ENCODE assay signal across 10 mouse cellular contexts in the genomic region with DNA sequence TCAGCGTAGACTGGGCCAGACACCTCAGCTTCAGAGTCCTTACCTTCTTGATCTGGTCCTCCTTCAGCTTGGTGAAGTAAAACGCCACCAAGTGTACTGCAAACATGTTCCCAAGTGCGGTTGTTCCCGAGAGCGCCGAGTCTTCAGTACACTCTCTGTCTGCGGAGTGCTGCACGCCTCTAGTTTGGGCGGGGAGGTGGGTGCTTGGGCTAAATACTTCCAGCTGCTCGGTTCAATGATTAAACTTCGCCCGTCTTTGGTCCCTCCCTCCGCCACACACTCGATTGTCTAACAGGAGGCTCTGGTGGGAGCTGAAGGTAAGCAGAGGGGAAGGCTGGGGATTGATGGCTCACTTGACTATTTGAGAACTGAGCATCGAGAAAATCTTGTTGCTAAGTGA. TPM values are rescaled to one million over a fixed set of nuclear protein-coding genes. Genes with fewer than 3 reads are reported as not detected.
A peak's percentile ranks its signal among the peaks of the same experiment; 100 is the strongest.
DNase-seq lines count a peak whose midpoint lies in the region; ATAC-seq and TF ChIP-seq lines count a peak whose summit lies in the region.
"Had no signal": no experiment of that assay in that cellular context is flagged by ENCODE, and none has a peak within 500 bp of the region (broad histone marks: within the 10 kb centered on the region; RNA-seq: fewer than 3 reads in every experiment).

Hkdc1 (minus strand) TSS at position 237 of the 400 bp plus-strand sequence.

- no peak for TF ChIP-seq CTCF in small intestine, adult 2 months (IDR thresholded peaks at IDR 0.05; ENCODE audit: extremely low read depth, insufficient read length, insufficient replicate concordance, low read depth, low read length)

- peak; percentile 99 for TF ChIP-seq POLR2A in small intestine, adult 2 months (IDR thresholded peaks at IDR 0.05; ENCODE audit: low read depth, low read length)

- H3K9ac ChIP-seq in intestine, embryonic 16.5 days (ENCODE audit: low read depth, low read length) = peak within 1 kb of the TSS; percentile 59
- no peak within 1 kb of the TSS for H3K9ac ChIP-seq in limb, embryonic 15.5 days
- no peak within 1 kb of the TSS for H3K9ac ChIP-seq in forebrain, embryonic 12.5 days

- peak within 1 kb of the TSS; percentile 72 for H3K27ac ChIP-seq in intestine, embryonic 16.5 days (ENCODE audit: low read length)
- peak within 1 kb of the TSS; percentile 43; the same call in 1 of the 2 replicates for H3K27ac ChIP-seq in limb, embryonic 15.5 days
- peak within 1 kb of the TSS; percentile 93 for H3K27ac ChIP-seq in small intestine, adult 2 months (ENCODE audit: insufficient read depth, low read depth, low read length)
- no peak within 1 kb of the TSS for H3K27ac ChIP-seq in forebrain, embryonic 12.5 days

- WGBS in intestine, embryonic 16.5 days = 33% methylated on average over 15 of the region's 15 CpGs
- WGBS in limb, embryonic 15.5 days = 32% methylated on average over 15 of the region's 15 CpGs
- WGBS in small intestine, adult 2 months = 20% methylated on average over 15 of the region's 15 CpGs
- WGBS in forebrain, embryonic 12.5 days = 63% methylated on average over 15 of the region's 15 CpGs

- intact Hi-C loops in heart, postnatal 10 days (cut with DNase I) = no loop called here

- H3K4me1 ChIP-seq in intestine, embryonic 16.5 days (ENCODE audit: control insufficient read depth, insufficient read depth, low read length) = peaks cover 26% of the 10 kb centered on the region
- H3K4me1 ChIP-seq in limb, embryonic 15.5 days = peaks cover 5% of the 10 kb centered on the region; the same call in 1 of the 2 replicates
- peaks cover 28% of the 10 kb centered on the region for H3K4me1 ChIP-seq in small intestine, adult 2 months (ENCODE audit: control insufficient read depth, insufficient read depth, insufficient read length, low read length)
- 0 out of 2 replicates have a peak, but pooled peaks cover 5% of the 10 kb centered on the region for H3K4me1 ChIP-seq in forebrain, embryonic 12.5 days

- no peaks in the 10 kb centered on the region for H3K36me3 ChIP-seq in intestine, embryonic 16.5 days (ENCODE audit: control insufficient read depth, insufficient read depth, low read length)
- no peaks in the 10 kb centered on the region for H3K36me3 ChIP-seq in limb, embryonic 15.5 days
- H3K36me3 ChIP-seq in small intestine, adult 2 months (ENCODE audit: control insufficient read depth, insufficient read depth, low read length) = peaks cover 3% of the 10 kb centered on the region
- H3K36me3 ChIP-seq in forebrain, embryonic 12.5 days (replicated peaks) = no peaks in the 10 kb centered on the region

- no peaks in the 10 kb centered on the region for H3K27me3 ChIP-seq in intestine, embryonic 16.5 days (replicated peaks; ENCODE audit: control insufficient read depth, insufficient read depth, low read length)
- H3K27me3 ChIP-seq in limb, embryonic 15.5 days = no peaks in the 10 kb centered on the region
- H3K27me3 ChIP-seq in small intestine, adult 2 months (ENCODE audit: control insufficient read depth, insufficient read depth, low read length) = no peaks in the 10 kb centered on the region
- H3K27me3 ChIP-seq in forebrain, embryonic 12.5 days = no peaks in the 10 kb centered on the region; the same call in 1 of the 2 replicates

- peak within 1 kb of the TSS; percentile 45 for H3K4me3 ChIP-seq in intestine, embryonic 16.5 days (ENCODE audit: low read length)
- peak within 1 kb of the TSS; percentile 5; the same call in 1 of the 2 replicates for H3K4me3 ChIP-seq in limb, embryonic 15.5 days
- H3K4me3 ChIP-seq in small intestine, adult 2 months (ENCODE audit: low read depth, low read length) = peak within 1 kb of the TSS; percentile 75
- H3K4me3 ChIP-seq in forebrain, embryonic 12.5 days (replicated peaks) = no peak within 1 kb of the TSS

- peak; percentile 82 for DNase-seq in heart, adult 11 months
- no peak for DNase-seq in heart, postnatal 10 days
- DNase-seq in ovary, postnatal 14 days (ENCODE audit: low spot score) = no peak
- DNase-seq in spleen, postnatal 36 days (ENCODE audit: low spot score in 2 of 2) = no peak

- peak within 1 kb of the TSS; percentile 44 for H3K4me2 ChIP-seq in intestine, embryonic 16.5 days (ENCODE audit: low read depth, low read length)
- peak within 1 kb of the TSS; percentile 32 for H3K4me2 ChIP-seq in limb, embryonic 15.5 days
- no peak within 1 kb of the TSS for H3K4me2 ChIP-seq in forebrain, embryonic 12.5 days

- ATAC-seq in intestine, embryonic 16.5 days = peak; percentile 58
- ATAC-seq in limb, embryonic 15.5 days (ENCODE audit: insufficient number of reproducible peaks, low FRiP score, low TSS enrichment, low read depth) = 0 out of 2 replicates have a peak, but pooled peaks have one; percentile 10
- ATAC-seq in forebrain, embryonic 12.5 days (ENCODE audit: low FRiP score) = no peak

- H3K9me3 ChIP-seq in intestine, embryonic 16.5 days (ENCODE audit: control insufficient read depth, low read length) = no peaks in the 10 kb centered on the region
- no peaks in the 10 kb centered on the region for H3K9me3 ChIP-seq in limb, embryonic 15.5 days
- H3K9me3 ChIP-seq in forebrain, embryonic 12.5 days = no peaks in the 10 kb centered on the region

RNA-seq across cellular contexts. Expression of gene Hkdc1, which starts in this region (rescaled TPM):
- total RNA-seq in heart, postnatal 10 days (2021) = not detected
- 45.8 and 56.1 TPM in 2 replicates for polyA plus RNA-seq in intestine, embryonic 16.5 days (2015; fragmentation: Nextera tagmentation; extraction: Ambion mirVana)
- 2.4 and 3.2 TPM in 2 replicates for polyA plus RNA-seq in limb, embryonic 15.5 days (2015; fragmentation: Nextera tagmentation; extraction: Ambion mirVana)
- polyA plus RNA-seq in small intestine, adult 2 months (2012; rRNA removed) = 44.7 and 137 TPM in 2 replicates
- polyA plus RNA-seq in forebrain, embryonic 12.5 days (2016; fragmentation: Nextera tagmentation; extraction: Ambion mirVana) = 0.11 and 0.28 TPM in 2 replicates
- total RNA-seq: adrenal gland, adult 18-20 months had no signal
- polyA plus RNA-seq: neural tube, embryonic 11.5 days had no signal

Comparison
In these comparisons a context has a peak if more than half of its experiments do, and no peak if none do; other contexts are left out.
1. RNA of gene Hkdc1 (polyA plus RNA-seq): 44.7 to 137 TPM in small intestine, adult 2 months and 45.8 to 56.1 TPM in intestine, embryonic 16.5 days; 2.4 to 3.2 TPM in limb, embryonic 15.5 days and 0.11 to 0.28 TPM in forebrain, embryonic 12.5 days; every median in the first group is over 10 times any median in the second.